Mouse (Mus musculus): ENCODE results near the gene Gm37240. TPM values are rescaled to one million over a fixed set of nuclear protein-coding genes. Genes with fewer than 3 reads are reported as not detected.

Gene Gm37240
- polyA plus RNA-seq, 1 experiment from 2014 or later = 12.7 TPM

DNA sequence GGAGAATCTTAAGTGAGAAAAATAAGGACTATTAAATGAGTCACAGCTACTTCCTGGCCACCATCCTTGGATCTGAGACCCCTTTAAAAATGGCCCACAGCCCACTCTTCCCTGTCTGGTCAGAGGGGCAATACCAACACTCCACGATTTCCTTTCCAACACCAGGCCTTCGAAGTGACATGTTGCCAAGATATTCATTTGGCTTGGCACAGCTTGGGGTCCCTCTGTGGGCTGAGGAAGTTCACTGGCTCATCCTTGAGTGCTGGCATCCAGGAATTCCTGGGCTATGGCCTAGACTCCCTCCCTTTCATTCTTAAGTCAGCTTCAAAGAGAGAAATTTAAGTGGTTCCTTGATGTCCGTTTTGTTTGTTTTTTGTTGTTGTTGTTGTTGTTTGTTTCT is 576.1 kb downstream of the Gm37240 start:
- no peaks in the 10 kb centered on the region for H3K36me3 ChIP-seq
- H3K27me3 ChIP-seq = no peaks in the 10 kb centered on the region
- 0 out of 2 replicates have a peak, but pooled peaks cover 6% of the 10 kb centered on the region for H3K4me1 ChIP-seq (replicated peaks)
- H3K4me3 ChIP-seq = no peak overlapping the region
- no peak overlapping the region for H3K9ac ChIP-seq
- ATAC-seq (replicated peaks; ENCODE audit: insufficient number of reproducible peaks, insufficient read depth, low FRiP score, low read depth) = no peak
- no peak overlapping the region for H3K4me2 ChIP-seq
- no peak overlapping the region for H3K27ac ChIP-seq
- no peaks in the 10 kb centered on the region for H3K9me3 ChIP-seq (replicated peaks)
- WGBS = 80% methylated on average over 3 of the region's 3 CpGs

DNA sequence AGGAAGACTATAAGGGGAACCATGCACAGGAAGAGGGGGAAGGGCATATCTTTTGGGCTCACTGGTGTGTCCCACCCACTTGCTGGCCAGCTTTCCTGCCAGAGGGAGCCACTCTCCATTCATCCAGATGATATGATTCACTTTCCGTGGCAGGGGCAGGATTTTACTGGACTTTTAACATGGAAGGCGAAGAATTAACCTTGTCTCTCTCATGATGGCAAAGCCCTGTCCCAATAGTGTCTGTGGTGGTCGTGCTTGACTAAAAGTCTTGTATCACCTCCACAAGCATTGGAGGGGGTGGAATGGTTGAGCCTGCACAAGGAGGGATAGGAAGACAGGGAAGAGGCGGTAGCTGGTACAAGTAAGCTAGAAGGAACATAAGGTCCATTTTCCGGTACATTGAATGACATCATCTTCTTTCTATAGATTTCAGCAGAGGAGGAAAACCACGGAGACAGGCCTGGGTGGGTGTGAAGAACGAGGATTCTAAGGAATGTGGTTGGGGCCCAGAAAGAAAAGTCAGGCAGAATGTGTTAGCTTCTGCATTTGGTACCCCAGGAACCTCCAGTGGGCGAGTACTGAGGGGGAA is 576.8 kb downstream of the Gm37240 start:
- ATAC-seq (replicated peaks; ENCODE audit: insufficient number of reproducible peaks, insufficient read depth, low FRiP score, low read depth) = no peak

DNA sequence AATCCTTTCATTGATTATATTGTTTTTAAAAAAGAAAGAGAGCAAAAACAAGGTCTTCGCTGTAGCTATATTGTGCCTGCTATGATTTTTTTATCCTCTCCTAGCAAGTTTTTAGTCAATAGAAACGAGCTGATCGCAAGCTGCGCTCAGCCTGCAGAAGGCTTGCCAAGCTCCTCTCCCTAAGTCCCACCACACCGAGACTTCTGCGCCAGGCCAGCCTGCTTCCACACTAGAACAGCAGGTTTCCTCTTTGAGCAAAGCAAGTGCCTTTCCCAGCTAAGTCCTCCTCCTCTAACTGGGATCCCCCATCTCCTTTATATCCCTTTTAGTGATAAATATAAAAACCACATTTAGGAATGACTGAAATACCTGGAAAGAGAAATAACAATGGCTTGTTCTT is 578.1 kb downstream of the Gm37240 start:
- no peak overlapping the region for H3K9ac ChIP-seq
- no peak for ATAC-seq (replicated peaks; ENCODE audit: insufficient number of reproducible peaks, insufficient read depth, low FRiP score, low read depth)

More for the DNA sequence above, 576.8 kb downstream of the Gm37240 start:
- Histone ChIP-seq H3K4me3 (no peak overlapping the region), H3K9me3 (replicated peaks) (no peaks in the 10 kb centered on the region), H3K4me2 (no peak overlapping the region), H3K4me1 (replicated peaks) (0 out of 2 replicates have a peak, but pooled peaks cover 6% of the 10 kb centered on the region), H3K9ac (no peak overlapping the region), H3K27ac (no peak overlapping the region), H3K27me3 (no peaks in the 10 kb centered on the region), H3K36me3 (no peaks in the 10 kb centered on the region)
- 55% methylated on average over 8 of the region's 8 CpGs for WGBS

DNA sequence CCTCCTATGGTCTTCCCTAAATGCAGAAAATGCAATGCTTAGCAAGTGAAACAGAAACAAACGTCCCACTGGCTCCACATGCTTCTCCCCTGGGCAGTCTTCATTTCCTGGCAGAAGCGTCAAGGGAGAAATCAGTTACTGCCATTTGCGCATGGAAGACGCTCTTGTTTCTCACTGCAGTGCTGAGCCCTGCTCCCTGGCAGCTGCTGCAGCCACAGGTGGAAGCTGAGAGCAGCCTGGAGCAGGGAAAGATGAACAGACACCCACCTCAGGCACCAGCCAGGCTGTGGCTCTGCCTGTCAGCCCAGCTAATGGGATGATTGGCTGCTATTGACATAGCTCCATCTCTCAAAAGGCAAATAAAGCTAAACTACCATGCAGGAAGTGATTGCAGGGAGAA is 578.6 kb downstream of the Gm37240 start:
- Histone ChIP-seq H3K4me3 (no peak overlapping the region), H3K4me1 (replicated peaks) (0 out of 2 replicates have a peak, but pooled peaks cover 2% of the 10 kb centered on the region), H3K27me3 (no peaks in the 10 kb centered on the region), H3K27ac (no peak overlapping the region), H3K9me3 (replicated peaks) (no peaks in the 10 kb centered on the region), H3K9ac (no peak overlapping the region), H3K36me3 (no peaks in the 10 kb centered on the region), H3K4me2 (no peak overlapping the region)
- no peak for ATAC-seq (replicated peaks; ENCODE audit: insufficient number of reproducible peaks, insufficient read depth, low FRiP score, low read depth)
- 62% methylated on average over 4 of the region's 4 CpGs for WGBS

More for the DNA sequence above, 578.1 kb downstream of the Gm37240 start:
- no peak overlapping the region for H3K27ac ChIP-seq
- no peak overlapping the region for H3K4me3 ChIP-seq
- H3K4me2 ChIP-seq = no peak overlapping the region
- H3K9me3 ChIP-seq (replicated peaks) = no peaks in the 10 kb centered on the region
- H3K27me3 ChIP-seq = no peaks in the 10 kb centered on the region
- 86% methylated on average over 6 of the region's 6 CpGs for WGBS
- H3K4me1 ChIP-seq (replicated peaks) = 0 out of 2 replicates have a peak, but pooled peaks cover 6% of the 10 kb centered on the region
- H3K36me3 ChIP-seq = no peaks in the 10 kb centered on the region

DNA sequence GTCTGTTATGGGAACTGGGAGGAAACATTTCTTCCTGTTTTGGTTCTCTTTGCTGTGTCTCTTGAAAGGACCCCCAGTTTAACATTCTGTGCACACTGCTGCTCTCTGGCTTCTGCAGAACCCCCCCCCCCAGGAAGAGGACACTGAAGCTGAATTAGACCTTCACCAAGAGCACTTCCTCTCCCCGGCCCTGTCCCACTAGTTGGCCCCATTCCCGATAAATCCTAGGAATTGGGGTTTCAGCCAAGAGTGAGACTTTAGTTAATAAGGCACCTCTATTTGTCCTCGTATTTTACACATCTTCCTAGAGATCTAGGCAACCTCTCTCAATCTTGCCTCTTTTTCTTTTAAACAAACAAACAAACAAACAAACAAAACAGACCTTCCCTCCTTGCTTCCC is 585.5 kb downstream of the Gm37240 start:
- 52% methylated on average over 3 of the region's 3 CpGs for WGBS

DNA sequence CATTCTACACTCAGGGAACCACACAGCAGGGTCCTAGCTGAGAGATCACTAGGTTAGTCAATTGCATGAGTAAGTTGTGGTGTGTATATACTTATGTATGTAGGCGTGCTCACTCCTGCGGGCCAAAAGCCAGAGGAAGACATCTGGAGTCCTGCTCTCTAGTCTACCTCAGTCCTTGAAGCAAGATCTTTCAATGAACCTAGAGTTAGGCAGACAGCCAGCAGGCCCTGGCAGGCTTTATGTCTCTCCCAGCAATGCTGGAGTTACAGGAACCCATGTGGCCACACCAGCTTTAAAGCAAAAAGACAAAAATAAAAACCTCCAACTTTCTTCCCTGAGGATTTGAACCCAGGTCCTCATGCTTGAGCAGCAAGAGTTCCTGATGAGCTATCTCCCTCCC is 586.0 kb downstream of the Gm37240 start:
- H3K27me3 ChIP-seq = no peaks in the 10 kb centered on the region
- no peak overlapping the region for H3K27ac ChIP-seq
- H3K36me3 ChIP-seq = no peaks in the 10 kb centered on the region
- H3K9me3 ChIP-seq (replicated peaks) = no peaks in the 10 kb centered on the region
- H3K4me1 ChIP-seq (replicated peaks) = no peaks in the 10 kb centered on the region
- no peak overlapping the region for H3K9ac ChIP-seq
- no peak overlapping the region for H3K4me2 ChIP-seq
- WGBS = 72% methylated on average over 2 of the region's 2 CpGs
- H3K4me3 ChIP-seq = no peak overlapping the region
- no peak for ATAC-seq (replicated peaks; ENCODE audit: insufficient number of reproducible peaks, insufficient read depth, low FRiP score, low read depth)

More for the DNA sequence above, 585.5 kb downstream of the Gm37240 start:
- H3K9me3 ChIP-seq (replicated peaks) = no peaks in the 10 kb centered on the region
- H3K9ac ChIP-seq = no peak overlapping the region
- no peak for ATAC-seq (replicated peaks; ENCODE audit: insufficient number of reproducible peaks, insufficient read depth, low FRiP score, low read depth)
- no peak overlapping the region for H3K4me3 ChIP-seq
- no peak overlapping the region for H3K4me2 ChIP-seq
- no peak overlapping the region for H3K27ac ChIP-seq
- H3K36me3 ChIP-seq = no peaks in the 10 kb centered on the region
- H3K4me1 ChIP-seq (replicated peaks) = no peaks in the 10 kb centered on the region
- no peaks in the 10 kb centered on the region for H3K27me3 ChIP-seq

DNA sequence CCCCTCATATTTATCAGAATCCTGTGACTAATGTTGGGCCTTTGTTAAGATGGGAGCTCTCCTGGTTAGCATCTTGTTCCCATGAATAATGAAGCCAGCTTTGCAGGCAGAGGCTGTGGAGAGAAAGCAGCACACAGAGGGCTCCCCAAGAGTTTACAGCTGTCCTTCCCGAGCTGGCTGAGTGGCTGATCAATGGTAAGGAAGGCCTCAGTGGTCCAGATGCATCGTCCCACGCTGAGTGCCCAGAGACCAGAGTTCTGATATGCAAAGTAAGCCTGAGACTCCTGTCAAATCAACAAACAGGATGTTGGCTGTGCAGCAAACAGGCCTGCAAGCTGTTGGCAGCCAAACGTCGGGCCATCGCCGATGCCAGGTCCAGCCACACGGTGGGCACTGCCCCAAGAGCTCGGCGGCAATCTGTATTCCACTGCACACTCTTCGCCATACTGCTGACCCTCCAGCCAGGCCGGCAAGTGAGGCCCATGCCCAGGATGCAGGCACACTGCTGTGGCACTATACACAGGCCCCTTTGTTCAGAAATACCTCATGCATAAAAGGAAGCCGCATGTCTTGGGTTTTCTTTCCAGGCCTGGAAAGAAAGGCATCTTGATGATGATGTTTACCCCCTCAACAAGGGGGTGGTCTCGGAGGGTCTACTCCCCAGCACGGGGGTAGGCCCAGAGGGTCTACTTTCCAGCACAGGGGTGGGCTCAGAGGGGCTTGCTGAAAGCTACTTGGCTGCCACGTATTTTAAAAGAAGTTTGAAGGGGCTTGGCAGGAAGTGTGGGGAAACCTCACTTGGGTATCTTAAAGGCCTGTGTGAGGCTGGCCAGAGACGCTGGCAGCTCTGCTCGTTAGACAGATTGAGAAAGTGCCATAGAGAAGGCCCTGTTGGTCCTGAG is 587.4 kb downstream of the Gm37240 start:
- WGBS = 72% methylated on average over 18 of the region's 18 CpGs
- H3K4me2 ChIP-seq = no peak overlapping the region
- no peak overlapping the region for H3K27ac ChIP-seq
- H3K4me1 ChIP-seq (replicated peaks) = no peaks in the 10 kb centered on the region
- no peak overlapping the region for H3K9ac ChIP-seq
- no peak for ATAC-seq (replicated peaks; ENCODE audit: insufficient number of reproducible peaks, insufficient read depth, low FRiP score, low read depth)
- H3K9me3 ChIP-seq (replicated peaks) = no peaks in the 10 kb centered on the region
- H3K36me3 ChIP-seq = no peaks in the 10 kb centered on the region
- no peaks in the 10 kb centered on the region for H3K27me3 ChIP-seq
- H3K4me3 ChIP-seq = no peak overlapping the region

DNA sequence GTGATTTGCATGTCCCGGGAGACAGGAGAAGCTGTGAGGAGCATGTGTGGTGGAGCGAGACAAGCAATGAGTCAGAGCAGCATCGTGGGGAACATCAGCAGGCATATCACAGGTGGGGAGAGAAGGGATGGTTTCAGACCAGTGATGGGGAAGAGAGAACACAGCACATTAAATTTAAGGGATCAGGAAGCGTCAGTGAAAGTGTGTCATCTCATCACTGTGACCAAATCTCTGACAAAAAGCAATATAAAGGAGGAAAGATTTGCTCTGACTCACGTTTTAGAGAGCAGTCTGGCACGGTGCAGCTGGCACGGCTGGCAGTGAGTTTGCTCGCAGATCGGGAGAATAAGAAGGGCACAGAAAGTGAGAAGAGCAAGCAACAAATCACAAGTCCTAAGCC is 592.1 kb downstream of the Gm37240 start:
- H3K9me3 ChIP-seq (replicated peaks) = no peaks in the 10 kb centered on the region
- H3K36me3 ChIP-seq = no peaks in the 10 kb centered on the region
- H3K4me2 ChIP-seq = no peak overlapping the region
- no peaks in the 10 kb centered on the region for H3K4me1 ChIP-seq (replicated peaks)
- no peaks in the 10 kb centered on the region for H3K27me3 ChIP-seq
- H3K9ac ChIP-seq = no peak overlapping the region
- H3K27ac ChIP-seq = no peak overlapping the region
- no peak for ATAC-seq (replicated peaks; ENCODE audit: insufficient number of reproducible peaks, insufficient read depth, low FRiP score, low read depth)
- H3K4me3 ChIP-seq = no peak overlapping the region
- WGBS = 83% methylated on average over 9 of the region's 9 CpGs

DNA sequence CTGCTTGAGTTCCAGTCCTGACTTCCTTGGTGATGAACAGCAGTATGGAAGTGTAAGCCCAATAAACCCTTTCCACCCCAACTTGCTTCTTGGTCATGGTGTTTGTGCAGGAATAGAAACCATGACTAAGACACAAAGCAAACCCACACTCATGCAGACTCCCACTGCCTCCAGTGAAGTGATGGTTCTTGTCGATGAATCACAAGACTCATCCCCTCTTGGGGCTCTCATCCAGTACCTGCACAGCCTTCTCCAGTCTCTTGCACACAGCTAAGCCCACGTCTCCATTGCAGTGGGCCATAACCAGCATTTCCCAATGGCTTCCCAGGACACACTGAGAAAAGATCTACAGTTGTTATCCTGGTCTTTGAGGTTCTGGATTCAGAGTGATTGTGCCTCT is 599.7 kb downstream of the Gm37240 start:
- no peak overlapping the region for H3K4me3 ChIP-seq
- no peak overlapping the region for H3K4me2 ChIP-seq
- no peak overlapping the region for H3K27ac ChIP-seq
- H3K4me1 ChIP-seq (replicated peaks) = no peaks in the 10 kb centered on the region
- WGBS = 55% methylated on average over 2 of the region's 2 CpGs
- ATAC-seq (replicated peaks; ENCODE audit: insufficient number of reproducible peaks, insufficient read depth, low FRiP score, low read depth) = no peak
- no peaks in the 10 kb centered on the region for H3K36me3 ChIP-seq
- H3K9ac ChIP-seq = no peak overlapping the region
- H3K27me3 ChIP-seq = no peaks in the 10 kb centered on the region
- H3K9me3 ChIP-seq (replicated peaks) = no peaks in the 10 kb centered on the region

DNA sequence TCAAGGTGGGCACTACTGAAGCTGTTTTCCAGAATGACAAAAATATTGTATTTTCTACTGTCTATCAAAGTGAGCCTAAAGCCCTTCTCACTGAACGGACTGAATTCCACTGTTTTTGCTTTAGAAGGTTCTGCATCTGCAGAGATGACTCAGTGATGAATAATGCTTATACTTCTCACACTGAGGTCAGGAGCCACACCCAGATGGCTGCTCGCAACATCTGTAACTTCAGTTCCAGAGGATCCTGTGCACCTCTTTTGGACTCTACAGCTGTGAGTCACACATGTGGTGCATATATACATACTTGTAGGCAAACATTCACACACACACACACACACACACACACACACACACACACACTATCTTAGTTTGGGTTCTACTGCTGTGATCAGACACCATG is 602.8 kb downstream of the Gm37240 start:
- no peak for ATAC-seq (replicated peaks; ENCODE audit: insufficient number of reproducible peaks, insufficient read depth, low FRiP score, low read depth)

DNA sequence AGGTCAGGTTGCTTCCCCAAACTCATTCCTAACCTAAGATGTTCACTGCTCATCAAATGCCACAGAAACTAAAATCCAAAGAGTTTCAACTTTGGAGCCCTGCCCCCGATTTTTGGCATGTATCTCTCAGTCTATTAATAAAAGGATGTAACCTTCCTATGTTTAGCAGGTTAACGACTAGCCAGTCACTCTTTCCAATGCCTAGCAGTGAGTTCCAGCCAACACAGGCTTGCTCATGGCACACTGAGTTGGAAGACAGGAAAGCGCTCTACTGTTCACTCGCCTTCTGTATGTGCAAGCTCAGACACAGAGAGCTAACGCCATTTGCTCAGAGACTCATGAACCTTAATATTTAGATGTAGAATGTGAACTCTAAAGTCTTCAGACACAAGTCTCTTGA is 604.5 kb downstream of the Gm37240 start:
- Histone ChIP-seq H3K27me3 (no peaks in the 10 kb centered on the region), H3K4me2 (no peak overlapping the region), H3K9ac (no peak overlapping the region), H3K4me3 (no peak overlapping the region), H3K9me3 (replicated peaks) (no peaks in the 10 kb centered on the region), H3K4me1 (replicated peaks) (no peaks in the 10 kb centered on the region), H3K27ac (no peak overlapping the region), H3K36me3 (no peaks in the 10 kb centered on the region)
- 77% methylated on average over 5 of the region's 5 CpGs for WGBS
- ATAC-seq (replicated peaks; ENCODE audit: insufficient number of reproducible peaks, insufficient read depth, low FRiP score, low read depth) = no peak

More for the DNA sequence above, 602.8 kb downstream of the Gm37240 start:
- WGBS = 76% methylated on average over 2 of the region's 2 CpGs
- no peak overlapping the region for H3K9ac ChIP-seq
- no peaks in the 10 kb centered on the region for H3K36me3 ChIP-seq
- no peak overlapping the region for H3K4me3 ChIP-seq
- H3K9me3 ChIP-seq (replicated peaks) = no peaks in the 10 kb centered on the region
- H3K4me2 ChIP-seq = no peak overlapping the region
- H3K4me1 ChIP-seq (replicated peaks) = no peaks in the 10 kb centered on the region
- no peaks in the 10 kb centered on the region for H3K27me3 ChIP-seq
- no peak overlapping the region for H3K27ac ChIP-seq

Measured in heart, embryonic 15.5 days (tissue).